Mouse (Mus musculus) cerebellum, postnatal 14 days (tissue): ENCODE results near the gene Snapc3.
A peak's percentile ranks its signal among the peaks of the same experiment; 100 is the strongest.

Experiments
- DNase-seq, 2 experiments: peaks; one replicate each; pipeline ENCODE4 v3.0.0; 2021; ENCODE audit warnings: mixed read lengths in 2 of 2

Snapc3 gene

DNA sequence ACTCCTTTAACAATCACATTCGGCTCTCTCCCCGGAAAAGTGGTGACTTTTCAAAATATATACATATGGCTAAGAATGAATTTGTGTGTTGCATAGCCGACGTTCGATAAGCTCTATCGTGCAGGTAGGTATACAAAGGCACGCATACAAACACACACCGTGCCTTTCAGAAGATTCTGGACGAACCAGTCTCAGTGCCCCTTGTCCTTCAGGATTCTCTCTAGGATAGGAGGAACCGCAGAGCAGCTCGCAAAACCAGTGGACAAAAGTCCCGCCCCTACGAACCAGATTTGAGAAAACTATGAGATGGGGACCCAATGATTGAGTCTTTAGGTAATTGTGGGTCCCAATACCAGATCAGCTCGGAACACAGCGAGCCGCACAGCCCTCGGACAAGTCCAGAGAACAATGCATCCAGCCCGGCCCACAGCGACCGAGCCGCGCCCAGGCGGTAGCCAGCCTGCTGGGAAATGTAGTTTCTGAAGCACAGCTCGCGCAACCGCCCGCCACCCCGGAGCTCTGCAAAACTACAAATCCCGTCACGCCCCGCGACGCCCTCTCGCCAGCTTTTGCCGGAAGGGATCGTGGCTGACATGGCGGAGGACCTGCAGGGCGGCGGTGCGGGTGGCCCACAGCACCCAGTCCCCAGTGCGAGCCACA lies at the start of gene Snapc3:
Snapc3 (plus strand) TSS at position 565 of the 660 bp plus-strand sequence.
- peak; percentile 96 to 97 for DNase-seq

DNA sequence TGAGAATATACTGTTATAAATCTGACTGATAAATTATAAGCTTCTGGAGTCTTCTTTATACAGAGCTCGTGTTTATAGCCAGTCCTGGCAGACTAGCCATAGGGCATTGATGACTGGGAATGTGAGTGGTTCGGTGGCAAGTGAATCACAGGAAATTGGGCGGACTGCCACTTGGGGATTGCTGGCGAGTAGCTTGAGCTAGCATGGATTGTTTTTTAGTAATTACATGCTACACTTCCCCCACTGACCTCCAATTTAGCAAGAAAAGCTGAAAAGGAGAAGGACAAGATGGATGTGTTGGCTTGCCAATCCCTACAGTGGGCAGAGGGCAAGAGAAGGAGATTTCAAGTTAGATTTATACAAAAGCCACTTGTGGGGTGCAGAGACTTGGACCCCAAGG lies 44.1 kb upstream of the Snapc3 start:
- DNase-seq = peak; percentile 26 to 27

DNA sequence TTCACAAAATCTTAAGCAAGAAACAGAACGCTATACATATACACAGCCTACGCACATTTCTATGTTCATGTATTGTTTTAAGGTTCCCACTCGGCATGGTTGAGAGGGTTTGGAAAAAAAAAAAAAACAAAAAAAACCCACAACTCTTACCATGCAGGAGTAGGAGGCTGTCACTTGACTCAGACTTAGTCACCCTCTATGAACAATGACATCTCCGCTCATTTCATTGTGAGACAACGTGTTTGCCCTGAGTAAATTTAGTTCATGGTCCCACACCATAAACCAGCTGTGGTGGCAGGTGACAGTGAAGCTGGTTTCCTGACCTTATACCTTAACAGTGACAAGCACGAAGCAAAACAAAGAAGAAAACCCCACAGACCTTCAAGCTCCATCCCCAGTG lies 41.9 kb upstream of the Snapc3 start:
- no peak for DNase-seq

DNA sequence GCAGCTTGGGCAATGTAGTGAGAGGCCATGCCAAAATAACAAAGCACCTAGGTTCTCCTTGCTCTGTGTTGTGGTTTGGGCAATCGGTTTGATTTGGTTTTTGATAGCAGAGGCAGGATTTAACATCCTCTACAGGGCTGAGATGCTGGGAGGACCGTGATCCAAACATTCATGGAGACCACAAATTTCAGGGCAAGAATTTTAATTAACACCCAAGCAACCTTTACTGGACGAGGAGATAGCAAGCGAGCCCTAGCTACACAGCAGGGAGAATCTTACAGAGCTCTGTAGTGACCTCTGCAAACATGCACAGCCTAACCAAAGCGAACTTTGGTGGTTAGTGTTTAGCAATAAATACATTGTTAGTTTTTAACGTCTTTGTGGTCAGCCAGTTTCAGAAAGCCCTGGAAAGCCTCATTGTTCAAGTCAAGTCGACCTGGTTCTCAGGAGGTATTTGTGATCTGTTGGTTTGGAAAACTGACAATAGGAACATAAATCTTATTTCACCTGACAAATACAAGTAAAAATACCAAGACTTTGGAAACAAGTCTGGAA lies 41.0 kb upstream of the Snapc3 start:
- DNase-seq = no peak

DNA sequence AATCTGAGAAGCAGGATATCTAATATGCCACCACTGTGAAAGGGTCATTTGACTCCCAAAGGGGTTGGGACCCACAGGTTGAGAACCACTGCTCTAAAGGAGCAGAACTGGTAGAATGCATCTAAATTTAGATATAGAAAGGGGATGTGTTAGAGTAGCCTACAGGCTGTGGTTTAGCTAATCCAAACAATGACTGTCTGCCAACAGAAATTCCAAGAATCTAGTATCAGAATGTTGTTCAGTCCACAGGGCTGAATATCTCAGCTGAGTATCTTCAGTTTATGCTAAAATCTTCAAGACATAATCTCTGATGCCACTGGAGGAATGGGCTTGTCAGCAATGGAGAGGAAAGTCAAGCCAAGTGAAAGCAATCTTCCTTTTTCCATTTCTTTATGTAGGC lies 38.5 kb upstream of the Snapc3 start:
- no peak for DNase-seq

DNA sequence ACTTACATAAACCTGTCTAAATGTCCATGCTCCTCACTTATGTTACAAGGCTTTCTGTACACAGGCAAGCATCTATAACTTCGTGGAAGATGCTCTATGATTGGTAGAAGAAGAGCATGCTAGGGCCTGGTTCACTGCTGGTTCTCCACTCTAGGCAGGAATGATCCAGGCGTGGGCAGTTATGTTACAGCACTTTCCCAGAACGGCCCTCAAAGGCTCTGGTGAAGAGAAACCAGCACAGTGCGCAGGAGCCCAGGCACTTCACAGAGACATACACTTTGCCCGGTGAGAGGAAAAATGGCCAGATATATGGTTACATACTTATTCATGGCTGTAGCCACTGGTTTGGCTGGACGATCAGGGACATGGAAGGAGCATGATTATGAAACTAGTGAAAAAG lies 37.8 kb upstream of the Snapc3 start:
- DNase-seq = no peak

DNA sequence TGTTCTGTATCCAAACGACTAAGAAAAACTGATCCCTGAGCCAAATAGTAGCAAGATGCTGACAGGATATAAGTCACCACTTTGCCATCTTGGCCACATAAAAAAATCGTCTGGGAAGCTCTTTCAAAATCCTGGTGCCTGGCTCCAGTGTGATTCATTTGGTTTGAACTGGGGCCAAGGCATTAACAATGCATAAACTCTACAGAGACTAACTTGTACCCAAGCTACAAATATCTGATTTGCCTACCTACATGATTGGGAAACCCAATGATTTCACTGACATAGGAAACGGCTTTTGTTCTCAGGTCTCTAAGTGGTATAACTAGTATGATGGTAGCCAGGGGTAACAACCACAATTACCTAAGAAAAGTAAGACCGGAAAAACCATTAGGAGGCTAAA lies 37.3 kb upstream of the Snapc3 start:
- no peak for DNase-seq

DNA sequence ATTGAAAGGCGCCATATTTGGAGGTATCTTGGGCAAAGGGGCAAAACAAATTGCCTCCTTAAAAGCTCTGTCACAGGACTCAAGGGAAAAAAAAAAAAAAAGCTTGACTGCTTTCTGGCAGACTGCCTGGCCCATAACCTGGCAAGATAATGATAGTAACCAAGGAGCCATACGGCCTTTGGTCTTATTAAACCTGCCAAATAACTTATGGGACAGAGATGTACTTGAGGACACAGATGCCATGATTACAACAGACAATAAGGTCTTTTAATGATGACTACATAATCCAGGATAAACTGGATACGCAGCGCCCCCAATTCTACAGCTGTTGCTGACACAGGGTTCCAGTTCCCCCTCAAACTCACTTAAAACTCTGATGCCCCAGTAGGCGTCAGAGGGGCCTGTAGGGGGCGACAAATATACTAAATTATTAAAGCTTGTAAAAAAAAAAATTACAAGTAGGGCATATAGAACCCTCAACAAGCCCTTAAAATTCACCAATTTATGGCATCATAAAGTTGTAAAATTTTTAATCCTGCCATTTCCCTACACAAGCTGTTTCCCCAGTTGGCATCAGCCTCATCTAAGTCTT lies 33.5 kb upstream of the Snapc3 start:
- DNase-seq = peak; percentile 54 to 69

DNA sequence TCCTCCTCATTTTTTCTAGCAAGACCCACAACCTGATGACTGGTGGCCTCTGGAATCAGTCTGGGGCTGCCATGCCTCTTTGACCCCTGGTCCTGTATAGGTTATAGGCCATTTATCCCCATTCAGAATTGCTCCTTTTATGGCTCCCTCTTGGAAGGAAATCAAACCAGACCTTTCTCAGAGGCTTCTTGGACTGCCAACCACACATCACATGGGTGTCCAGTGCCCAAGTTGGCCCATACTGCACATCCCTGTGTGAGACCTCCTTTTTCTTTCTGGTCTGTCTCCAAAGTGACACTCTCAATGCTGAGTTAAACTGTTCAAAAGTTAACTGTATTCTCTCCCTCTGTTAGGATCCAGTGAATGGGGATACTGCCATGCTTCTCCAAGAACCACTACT lies 32.4 kb upstream of the Snapc3 start:
- DNase-seq = no peak

DNA sequence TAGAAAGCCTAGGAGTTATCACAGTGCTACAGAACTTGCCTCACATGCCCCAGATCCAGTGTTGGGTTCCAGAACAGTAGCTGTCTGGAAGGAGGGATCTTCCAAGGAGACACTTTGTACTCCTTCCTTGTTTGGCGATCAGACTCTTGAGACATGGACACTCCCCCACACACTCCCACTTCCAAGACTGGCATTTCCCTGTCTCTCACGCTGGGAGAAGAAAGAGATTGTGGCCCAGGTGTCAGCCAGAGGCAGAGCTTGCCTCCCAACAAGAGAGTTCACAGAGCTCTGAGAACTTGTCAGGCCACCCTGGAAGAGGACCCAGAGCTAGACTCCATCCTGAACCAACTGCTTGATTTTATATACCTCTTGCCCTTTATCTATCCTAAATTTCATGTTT lies 27.0 kb upstream of the Snapc3 start:
- no peak for DNase-seq

DNA sequence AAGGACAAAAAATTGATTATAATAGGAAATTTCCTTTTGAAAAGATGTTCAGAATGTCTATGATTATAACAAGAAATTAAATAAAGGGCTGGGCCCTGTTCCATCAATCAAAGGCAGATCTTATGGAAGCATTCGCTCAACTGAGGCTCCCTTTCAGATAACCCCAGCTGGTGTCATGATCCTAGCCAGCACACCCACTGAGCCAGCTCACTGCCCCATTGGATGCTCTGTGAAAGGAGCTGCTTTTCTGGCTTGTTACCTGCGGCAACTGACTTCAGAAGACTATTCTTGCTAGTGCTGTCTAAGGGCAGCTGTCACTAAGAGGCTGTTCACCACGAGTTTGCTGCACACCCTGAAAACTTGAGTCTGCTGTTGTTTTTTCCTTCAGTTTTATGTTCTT lies 25.6 kb upstream of the Snapc3 start:
- peak; percentile 66 to 69 for DNase-seq

DNA sequence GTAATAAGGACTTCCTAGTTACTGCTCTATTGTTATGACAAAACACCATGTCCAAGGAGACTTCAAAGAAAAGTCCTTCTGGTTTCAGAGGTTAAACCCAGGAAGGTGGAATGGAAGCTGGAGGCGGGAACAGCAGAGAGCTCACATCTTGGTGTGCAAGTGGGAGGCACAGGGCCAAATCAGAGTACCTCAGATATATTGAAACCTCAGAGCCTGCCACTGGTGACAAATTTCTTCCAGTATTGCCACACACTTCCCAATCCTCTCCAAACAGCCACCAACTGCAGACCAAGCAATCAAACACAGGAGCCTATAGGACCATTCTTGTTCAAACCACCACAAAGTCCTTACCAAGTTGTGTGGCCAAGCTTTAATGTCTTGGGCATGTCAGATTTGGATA lies 23.8 kb upstream of the Snapc3 start:
- DNase-seq = no peak

DNA sequence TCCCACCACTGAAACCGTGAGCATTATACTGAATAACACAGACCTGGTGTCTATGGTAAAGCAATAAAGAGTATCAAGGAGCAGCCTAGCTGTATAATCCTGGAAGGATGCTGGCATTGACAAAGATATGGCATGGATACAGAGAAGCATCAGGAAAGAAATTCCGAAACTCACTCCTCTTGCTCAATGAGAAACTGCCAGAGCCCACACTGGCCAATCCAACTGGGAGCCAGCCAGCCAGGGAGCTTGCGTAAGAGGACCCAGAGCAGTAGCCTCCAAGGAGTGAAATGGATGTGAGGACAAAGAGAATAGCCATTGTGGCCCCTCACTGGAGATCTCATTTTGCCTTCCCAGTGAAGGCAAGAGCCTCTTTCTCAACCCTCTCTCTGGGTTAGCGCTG lies 21.2 kb upstream of the Snapc3 start:
- DNase-seq = peak; percentile 38 to 39

DNA sequence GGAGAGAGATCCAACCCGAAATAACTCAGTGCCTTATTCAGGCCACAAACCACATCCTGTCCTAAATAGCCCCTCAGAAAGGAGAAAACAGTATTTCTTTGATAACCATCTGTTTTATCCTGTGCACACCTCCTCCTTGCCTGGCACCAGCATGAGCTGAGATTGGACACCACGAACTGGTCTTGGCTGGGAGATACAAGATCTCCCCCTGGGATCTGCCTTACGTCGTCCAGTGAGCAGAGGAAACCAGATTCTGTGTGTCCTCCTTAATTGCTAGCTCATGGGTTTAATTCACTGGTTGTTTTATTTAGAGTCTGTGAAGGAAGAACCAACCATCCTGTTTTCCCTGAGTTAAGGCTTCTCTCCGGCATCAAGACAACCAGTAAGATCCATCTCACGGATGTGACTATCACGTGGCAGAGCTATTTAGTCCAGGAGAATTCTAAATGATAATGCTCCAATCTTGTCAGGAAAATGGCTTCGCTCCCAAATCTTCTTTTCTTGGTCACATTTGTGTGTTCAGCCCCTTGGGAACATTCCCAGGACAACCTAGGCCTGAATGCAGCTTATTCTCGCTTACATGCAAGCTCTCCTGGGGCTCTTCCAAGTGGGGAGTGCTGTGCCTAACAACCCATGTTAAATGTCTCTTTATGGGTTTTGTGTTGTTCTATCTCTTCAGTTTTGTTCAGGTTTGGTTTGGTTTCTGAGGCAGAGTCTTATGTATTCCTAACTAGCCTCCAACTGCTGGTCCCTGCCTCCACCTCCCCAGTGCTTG lies 20.3 kb upstream of the Snapc3 start:
- peak; percentile 17 to 27 for DNase-seq

DNA sequence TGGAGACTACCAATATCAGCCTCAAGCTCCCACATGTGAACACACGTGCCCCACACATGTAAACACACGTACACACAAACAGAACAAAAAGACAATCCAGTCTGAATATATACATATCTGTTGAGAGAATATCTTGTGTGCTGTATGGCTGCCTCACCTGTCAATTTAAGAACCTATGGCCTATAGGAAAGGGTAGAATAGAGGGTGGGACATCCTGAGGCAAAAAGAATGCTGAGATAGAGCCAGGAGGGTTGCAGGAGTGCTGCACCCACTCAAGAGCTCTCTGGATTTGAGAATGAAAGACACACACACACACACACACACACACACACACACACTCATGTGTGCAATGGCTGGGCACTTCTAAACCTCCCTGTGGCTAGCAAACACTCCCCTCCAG lies 19.0 kb upstream of the Snapc3 start:
- DNase-seq = no peak

DNA sequence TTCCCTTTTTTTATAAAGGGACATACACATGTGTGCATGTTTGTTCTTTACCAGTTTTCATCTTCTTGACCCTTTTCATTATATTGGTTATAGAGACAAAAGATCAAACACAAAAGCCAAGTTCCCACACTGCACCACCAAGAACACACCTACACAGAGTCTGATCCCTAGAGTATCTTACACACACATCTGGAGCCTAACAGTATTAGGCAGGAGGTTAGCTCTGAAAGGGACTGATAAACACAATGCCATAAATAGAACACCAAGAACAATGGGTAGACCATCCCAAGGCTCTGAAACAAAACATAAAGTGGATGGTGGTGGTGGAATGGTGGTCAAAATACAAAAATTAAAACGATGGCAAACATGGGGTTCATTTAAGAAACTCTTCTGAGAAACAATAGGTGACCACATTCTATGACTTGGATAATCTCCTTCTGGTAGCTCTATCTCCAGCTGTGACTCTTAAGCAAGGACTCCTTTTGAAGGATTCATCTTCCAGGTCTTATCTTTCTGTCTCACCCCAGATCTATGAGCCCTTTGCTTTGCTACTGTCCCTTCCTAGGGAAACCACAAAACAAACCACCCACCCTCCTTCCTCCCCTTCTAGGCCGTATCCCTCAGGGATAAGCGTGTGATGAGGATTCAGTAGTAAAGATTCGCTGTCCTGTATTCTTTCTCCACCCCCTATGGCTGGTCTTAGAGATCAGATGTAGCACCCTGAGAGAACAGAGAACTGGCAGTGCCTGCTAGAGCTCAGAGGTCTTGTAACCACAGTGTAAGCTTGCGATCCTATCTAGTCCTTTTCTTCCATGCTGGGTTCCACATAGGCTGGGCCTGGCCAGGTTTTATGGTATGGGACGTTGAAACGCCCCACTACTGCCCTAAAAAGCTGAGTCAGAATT lies 16.6 kb upstream of the Snapc3 start:
- no peak for DNase-seq

DNA sequence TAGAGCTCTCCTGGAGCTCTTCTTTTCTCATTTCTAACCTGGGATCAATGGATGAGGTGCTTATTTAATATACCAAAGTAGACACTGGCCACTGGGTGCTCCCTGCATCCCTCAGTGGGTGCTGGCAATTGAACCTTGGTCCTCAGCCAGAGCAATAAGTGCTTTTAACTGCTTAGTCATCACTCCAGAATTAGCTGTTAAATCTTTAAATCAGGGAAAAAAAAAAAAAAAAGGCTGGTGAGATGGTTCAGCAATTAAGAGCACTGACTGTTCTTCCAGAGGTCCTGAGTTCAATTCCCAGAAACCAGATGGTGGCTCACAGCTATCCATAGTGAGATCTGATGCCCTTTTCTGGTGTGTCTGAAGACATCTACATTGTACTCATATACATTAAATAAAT lies 15.8 kb upstream of the Snapc3 start:
- DNase-seq = no peak

DNA sequence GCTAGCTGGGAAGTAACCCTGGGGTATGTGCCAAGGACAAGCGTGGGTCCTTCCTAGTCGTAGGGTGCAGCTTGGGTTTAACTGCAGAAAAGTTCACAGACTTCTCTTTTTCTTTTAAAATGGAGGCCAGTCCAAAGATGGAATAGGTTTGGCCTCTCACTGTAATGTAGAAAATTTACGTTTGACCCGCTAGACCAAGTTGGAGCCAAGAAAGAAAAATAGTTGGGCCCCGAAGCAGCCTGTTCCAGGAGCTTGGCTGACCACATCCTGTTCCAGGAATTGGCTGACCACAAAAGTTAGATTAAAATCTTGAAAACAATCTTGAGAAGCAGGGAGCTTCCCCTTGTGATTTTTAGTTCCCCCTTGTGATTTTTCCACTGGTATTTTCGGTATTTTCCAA lies 9.8 kb upstream of the Snapc3 start:
- DNase-seq = no peak

DNA sequence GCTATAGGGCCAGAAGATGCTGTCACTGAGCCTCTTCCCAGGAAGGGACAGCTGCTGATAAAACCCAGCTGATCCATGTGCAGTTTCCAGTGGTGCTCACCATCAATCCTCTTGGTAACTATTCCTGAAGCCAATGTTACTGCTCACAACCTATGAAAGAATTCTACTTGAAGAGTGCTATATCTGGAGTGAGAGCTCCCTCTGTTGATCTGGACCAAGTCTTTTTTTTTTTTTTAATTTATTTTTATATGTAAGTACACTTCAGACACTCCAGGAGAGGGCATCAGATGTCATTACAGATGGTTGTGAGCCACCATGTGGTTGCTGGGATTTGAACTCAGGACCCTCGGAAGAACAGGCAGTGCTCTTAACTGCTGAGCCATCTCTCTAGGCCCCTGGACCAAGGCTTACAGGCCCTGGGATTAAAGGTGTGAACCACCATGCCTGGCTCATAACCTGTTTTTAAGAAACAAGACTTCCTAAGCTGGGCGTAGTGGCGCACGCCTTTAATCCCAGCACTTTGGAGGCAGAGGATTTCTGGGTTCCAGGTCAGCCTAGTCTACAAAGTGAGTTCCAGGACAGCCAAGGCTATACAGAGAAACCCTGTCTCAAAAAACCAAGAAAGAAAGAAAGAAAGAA lies 7.5 kb upstream of the Snapc3 start:
- DNase-seq = no peak

DNA sequence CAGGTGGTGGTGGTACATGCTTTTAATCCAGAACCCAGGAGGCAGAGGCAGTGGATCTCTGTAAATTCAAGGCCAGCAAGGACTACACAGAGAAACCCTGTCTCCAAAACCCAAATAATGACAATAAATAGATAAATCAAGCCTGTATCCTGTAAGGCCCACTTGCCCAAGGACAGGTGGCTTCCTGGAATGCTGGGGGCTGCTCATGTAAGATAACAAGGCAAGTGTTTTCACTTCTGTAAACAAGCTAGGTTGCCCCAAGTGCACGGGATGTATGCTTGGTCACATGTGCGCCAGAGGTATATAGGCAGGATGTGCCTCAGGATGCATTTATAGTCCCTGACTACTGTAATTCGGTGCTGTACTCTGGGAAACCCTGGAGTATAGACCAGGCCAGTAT lies 5.5 kb upstream of the Snapc3 start:
- no peak for DNase-seq

DNA sequence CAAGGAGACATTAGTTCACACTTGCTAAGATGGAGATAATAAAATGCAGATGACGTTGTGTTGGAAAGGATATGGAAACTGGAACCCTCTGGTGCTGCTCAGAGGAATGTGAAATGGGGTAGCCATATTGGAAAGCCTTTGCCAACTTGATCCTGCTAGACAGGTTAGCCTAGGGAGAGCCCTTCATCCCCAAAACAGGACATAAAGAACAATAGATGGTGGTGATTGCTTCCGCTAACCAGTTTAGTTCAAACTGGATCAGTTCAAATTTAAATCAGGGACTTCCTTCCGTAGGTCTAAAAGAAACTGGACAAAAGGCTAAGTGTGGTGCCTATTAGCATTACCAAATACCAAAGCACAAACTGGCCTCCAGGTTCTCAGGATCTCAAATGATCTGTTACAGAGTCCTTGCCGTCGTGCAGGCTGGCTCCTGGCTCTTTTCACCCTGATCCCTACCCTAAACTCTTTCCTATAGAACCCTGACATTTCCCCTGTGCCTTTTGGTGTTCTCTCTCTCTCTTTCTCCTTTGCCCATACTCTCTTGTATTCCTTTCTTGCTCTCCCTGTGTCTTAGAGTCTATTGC lies 3.2 kb upstream of the Snapc3 start:
- DNase-seq = no peak

DNA sequence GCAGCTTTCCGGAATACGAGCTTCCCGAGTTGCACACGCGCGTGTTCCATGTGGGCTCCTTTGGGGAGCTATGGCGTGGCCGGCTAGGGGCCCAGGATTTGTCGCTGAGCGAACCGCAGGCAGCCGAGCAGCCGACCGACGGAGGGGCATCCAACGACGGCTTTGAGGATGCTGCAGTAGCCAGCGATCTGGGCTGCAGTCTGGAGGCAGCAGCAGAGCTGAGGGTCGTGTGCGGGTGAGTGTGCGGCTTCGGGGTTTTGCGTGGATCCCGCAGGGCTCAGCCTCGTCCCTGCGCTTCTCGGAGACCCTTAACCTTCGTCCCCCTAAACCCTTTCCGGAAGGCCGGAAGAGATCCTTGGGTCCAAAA lies 279 bp downstream of the Snapc3 start:
- no peak for DNase-seq
